Mouse (Mus musculus) ES-E14 (cell line): Measurements from ENCODE around the gene Stum. TPM values are rescaled to one million over a fixed set of nuclear protein-coding genes. Genes with fewer than 3 reads are reported as not detected.

Experiments used
- DNase-seq: peaks from one replicate; pipeline ENCODE4 v3.0.0-alpha.2; 2013; ENCODE audit warnings: low read depth, low spot score
- H3K27ac ChIP-seq: 2 replicates; pipeline ENCODE4 v1.5.1; 2012; ENCODE audit warnings: low read depth, mild to moderate bottlenecking, low read length, moderate library complexity, mixed read lengths; ENCODE audit not compliant: poor library complexity, insufficient read depth, severe bottlenecking
- H3K36me3 ChIP-seq: 2 replicates; pipeline ENCODE4 v1.6.1; 2012; ENCODE audit warnings: mild to moderate bottlenecking, low read length, moderate library complexity, mixed read lengths; ENCODE audit not compliant: control insufficient read depth, poor library complexity, insufficient read depth, severe bottlenecking
- H3K4me1 ChIP-seq, 2 experiments: fragments of 150-350 bp in 1 of 2; sonication (generic) in 1 of 2; 2 replicates each; pipeline ENCODE4 v1.6.1; 2012; ENCODE audit warnings: low read length in 2 of 2, mild to moderate bottlenecking in 1 of 2, mixed read lengths in 1 of 2; ENCODE audit not compliant: control insufficient read depth in 2 of 2, insufficient read depth in 2 of 2, poor library complexity in 1 of 2
- H3K4me3 ChIP-seq, 2 experiments: fragments of 150-350 bp in 1 of 2; sonication (generic) in 1 of 2; 2 replicates each; pipeline ENCODE4 v1.5.1; 2012; ENCODE audit warnings: low read length in 2 of 2, low read depth in 1 of 2, mild to moderate bottlenecking in 1 of 2, mixed read lengths in 1 of 2; ENCODE audit not compliant: insufficient read depth in 1 of 2, poor library complexity in 1 of 2, severe bottlenecking in 1 of 2
- H3K9ac ChIP-seq: 2 replicates; pipeline ENCODE4 v1.6.1; 2012; ENCODE audit warnings: low read depth, mild to moderate bottlenecking, low read length, mixed read lengths; ENCODE audit not compliant: poor library complexity, insufficient read depth, severe bottlenecking
- H3K9me3 ChIP-seq: fragments of 150-350 bp; sonication (generic); 2 replicates; pipeline ENCODE4 v1.6.1; 2012; ENCODE audit warnings: low read depth, mild to moderate bottlenecking, low read length; ENCODE audit not compliant: control insufficient read depth, insufficient read depth
- CHD2 ChIP-seq: IDR thresholded peaks from 2 replicates; pipeline ENCODE4 v1.6.1; 2014; ENCODE audit warnings: mild to moderate bottlenecking, low read depth, low read length, inconsistent platforms
- HCFC1 ChIP-seq: IDR thresholded peaks from 2 replicates; pipeline ENCODE4 v1.6.1; 2012; ENCODE audit warnings: low read length, inconsistent platforms, borderline replicate concordance; ENCODE audit not compliant: insufficient read depth
- MAFK ChIP-seq: IDR thresholded peaks from 2 replicates; pipeline ENCODE4 v1.6.1; 2014; ENCODE audit warnings: mild to moderate bottlenecking, low read depth, low read length, inconsistent platforms; ENCODE audit not compliant: insufficient read depth
- ZC3H11A ChIP-seq: IDR thresholded peaks from 2 replicates; pipeline ENCODE4 v1.6.1; 2012; ENCODE audit warnings: low read depth, mild to moderate bottlenecking, inconsistent platforms, low read length, borderline replicate concordance
- ZNF384 ChIP-seq: IDR thresholded peaks from 2 replicates; pipeline ENCODE4 v1.6.1; 2012; ENCODE audit warnings: low read depth, low read length, inconsistent platforms
- in situ Hi-C, 2 experiments: fragments of 600-800 bp; cut with MboI; formaldehyde crosslinking; loops; one replicate each; pipeline ENCODE4 v1.15.1; 2025; ENCODE audit warnings: low sequenced_read_pairs in 2 of 2, inconsistent platforms in 1 of 2; ENCODE audit not compliant: unreplicated experiment in 2 of 2
- total RNA-seq: library from RNA; depleted of rRNA; stranded (reverse); fragments of 300-350 nt; gene quantifications from 2 replicates; pipeline ENCODE4 v1.2.3, GENCODE M21; 2012

Stum gene
- total RNA-seq, 1 experiment: 0.18 TPM

GRCm38 (mm10) chr1:180427685-180428084, 55.6 kb downstream of the Stum start:
- no peaks in the 10 kb centered on the region for H3K36me3 ChIP-seq
- no peak overlapping the region for H3K27ac ChIP-seq
- no peak overlapping the region for H3K4me3 ChIP-seq
- in situ Hi-C loops: loop anchor here in 1 of 2 experiments (10.0 kb wide), 1 partner anchor 153 kb away; no protein-coding TSS in a partner anchor
- H3K9ac ChIP-seq: no peak overlapping the region
- TF ChIP-seq CHD2 (no peak), ZC3H11A (no peak), ZNF384 (no peak), HCFC1 (no peak), MAFK (no peak)
- H3K9me3 ChIP-seq: no peaks in the 10 kb centered on the region
- no peak for DNase-seq
- peaks cover 0 to 5% of the 10 kb centered on the region in 2 experiments; a peak in 2 of 4 replicates for H3K4me1 ChIP-seq

GRCm38 (mm10) chr1:180426405-180426804, 56.9 kb downstream of the Stum start:
- no peak overlapping the region for H3K9ac ChIP-seq
- no peaks in the 10 kb centered on the region for H3K36me3 ChIP-seq
- no peak overlapping the region for H3K4me3 ChIP-seq
- no peak for TF ChIP-seq ZNF384
- TF ChIP-seq MAFK: no peak
- no peak for TF ChIP-seq ZC3H11A
- TF ChIP-seq CHD2: no peak
- TF ChIP-seq HCFC1: no peak
- no peak overlapping the region for H3K27ac ChIP-seq
- peaks cover 0 to 12% of the 10 kb centered on the region in 2 experiments; a peak in 2 of 4 replicates for H3K4me1 ChIP-seq
- H3K9me3 ChIP-seq: no peaks in the 10 kb centered on the region
- no peak for DNase-seq
- in situ Hi-C loops: loop anchor here in 1 of 2 experiments (10.0 kb wide), 1 partner anchor 152 kb away; no protein-coding TSS in a partner anchor

- no peak for TF ChIP-seq ZC3H11A
- no peak for TF ChIP-seq HCFC1
- TF ChIP-seq MAFK: no peak
- TF ChIP-seq CHD2: no peak
- no peak for TF ChIP-seq ZNF384
- Histone ChIP-seq H3K4me3 (no peak overlapping the region), H3K36me3 (no peaks in the 10 kb centered on the region), H3K9ac (no peak overlapping the region), H3K4me1 (peaks cover 0 to 15% of the 10 kb centered on the region in 2 experiments; a peak in 3 of 4 replicates), H3K27ac (no peak overlapping the region), H3K9me3 (no peaks in the 10 kb centered on the region)
- in situ Hi-C loops: loop anchor here in 1 of 2 experiments (10.0 kb wide), 1 partner anchor 149 kb away; no protein-coding TSS in a partner anchor
- DNase-seq: no peak
Observed at GRCm38 (mm10) chr1:180423931-180424330, 59.4 kb downstream of the Stum start.

GRCm38 (mm10) chr1:180423008-180423639, 60.2 kb downstream of the Stum start:
- DNase-seq: no peak
- no peak overlapping the region for H3K4me3 ChIP-seq
- H3K36me3 ChIP-seq: no peaks in the 10 kb centered on the region
- no peak for TF ChIP-seq ZC3H11A
- no peak for TF ChIP-seq HCFC1
- TF ChIP-seq CHD2: no peak
- no peak for TF ChIP-seq MAFK
- no peak for TF ChIP-seq ZNF384
- no peak overlapping the region for H3K27ac ChIP-seq
- H3K9me3 ChIP-seq: no peaks in the 10 kb centered on the region
- peaks cover 0 to 15% of the 10 kb centered on the region in 2 experiments; a peak in 3 of 4 replicates for H3K4me1 ChIP-seq
- no peak overlapping the region for H3K9ac ChIP-seq
- in situ Hi-C loops: loop anchor here in 1 of 2 experiments (10.0 kb wide), 1 partner anchor 148 kb away; no protein-coding TSS in a partner anchor
